Mouse (Mus musculus) liver, embryonic 14.5 days (tissue): ENCODE results near the gene Mta3.

Experiments
- CTCF ChIP-seq: IDR thresholded peaks from 2 replicates; pipeline ENCODE4 v1.5.1; 2016; ENCODE audit warnings: antibody characterized with exemption, low read depth, control low read depth
- EP300 ChIP-seq: IDR thresholded peaks from 2 replicates; pipeline ENCODE4 v1.6.1; 2016; ENCODE audit warnings: antibody characterized with exemption, low read depth

- TF ChIP-seq CTCF (no peak), EP300 (no peak)
Observed at GRCm38 (mm10) chr17:83721157-83721556, 15.2 kb downstream of the Mta3 start.
